Mouse (Mus musculus) brain, embryonic 18.5 days (tissue): ENCODE data around the gene Fat2.

ENCODE experiments used
- DNase-seq: peaks from one replicate; pipeline ENCODE4 v3.0.0-alpha.2; 2012; ENCODE audit warnings: low read depth, low spot score

Gene Fat2

DNA sequence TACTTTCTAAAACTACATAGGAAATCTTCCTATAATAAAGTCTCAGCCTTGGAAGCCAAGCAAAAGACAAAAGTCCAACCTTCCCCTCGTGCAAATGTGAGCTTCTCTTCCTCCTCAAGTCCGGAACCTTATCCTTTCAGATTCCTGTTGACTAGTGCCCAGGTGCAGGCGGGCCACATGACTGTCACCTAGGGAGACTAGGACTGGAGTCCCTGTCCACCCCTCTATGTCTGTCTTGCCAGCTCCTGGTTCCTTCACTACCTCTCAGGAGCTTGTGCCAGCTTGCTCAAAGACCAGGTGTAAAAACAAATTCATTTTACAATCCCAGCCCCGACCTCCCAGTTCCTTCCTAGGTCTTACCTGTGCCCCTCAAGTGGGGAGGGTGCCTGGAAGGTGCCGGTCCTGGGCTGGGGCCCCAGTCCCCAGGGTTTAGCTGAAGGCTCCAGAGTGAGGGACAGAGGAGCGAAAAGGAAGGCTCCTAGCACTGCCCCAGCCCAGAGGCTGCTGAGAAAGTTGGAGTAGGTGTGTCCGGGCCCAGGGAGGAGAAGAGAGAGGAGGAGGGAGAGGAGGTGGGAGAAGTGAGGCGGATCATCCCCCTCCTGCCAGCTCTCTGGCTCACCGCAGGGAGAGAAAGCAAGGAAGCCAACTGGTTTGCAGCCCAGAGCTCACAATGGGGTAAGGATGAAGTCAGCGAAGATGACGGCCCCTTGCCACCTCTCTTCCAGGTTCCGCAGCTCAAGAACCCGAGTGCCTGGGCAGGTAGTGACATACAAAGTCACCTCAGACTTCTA, at the start of gene Fat2:
Gene Fat2 (minus strand): TSS at position 464 of the 791 bp plus-strand sequence.
- no peak for DNase-seq

DNA sequence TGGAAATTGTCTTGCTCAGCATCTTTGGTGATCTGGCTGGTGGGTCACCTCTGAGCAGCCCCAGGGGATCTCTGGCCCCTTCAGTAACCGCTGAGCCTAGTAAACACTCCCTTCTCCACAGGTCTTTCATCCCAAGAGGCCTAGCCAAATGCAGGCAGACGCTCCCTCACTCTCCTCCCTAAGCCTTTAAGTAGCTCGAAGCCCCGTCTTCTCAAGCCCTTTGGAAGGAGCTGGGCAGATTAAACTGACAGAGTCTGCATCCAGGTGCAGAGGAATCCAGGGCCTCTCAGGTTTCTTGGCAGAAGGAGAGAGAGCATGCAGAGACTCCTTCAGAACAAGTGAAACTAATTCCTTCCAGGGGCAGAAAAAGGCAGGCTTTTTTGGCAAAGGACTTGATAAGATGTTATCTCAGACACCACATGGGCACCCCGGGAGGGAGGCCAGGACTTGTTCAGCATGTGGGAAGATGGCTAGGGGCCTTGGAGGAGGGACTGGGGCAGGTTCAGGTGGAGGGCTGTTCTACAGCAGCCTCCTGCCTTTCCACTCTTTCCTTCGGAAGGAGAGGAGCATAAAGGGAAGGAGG, 47.2 kb upstream of the Fat2 start:
- DNase-seq: no peak

DNA sequence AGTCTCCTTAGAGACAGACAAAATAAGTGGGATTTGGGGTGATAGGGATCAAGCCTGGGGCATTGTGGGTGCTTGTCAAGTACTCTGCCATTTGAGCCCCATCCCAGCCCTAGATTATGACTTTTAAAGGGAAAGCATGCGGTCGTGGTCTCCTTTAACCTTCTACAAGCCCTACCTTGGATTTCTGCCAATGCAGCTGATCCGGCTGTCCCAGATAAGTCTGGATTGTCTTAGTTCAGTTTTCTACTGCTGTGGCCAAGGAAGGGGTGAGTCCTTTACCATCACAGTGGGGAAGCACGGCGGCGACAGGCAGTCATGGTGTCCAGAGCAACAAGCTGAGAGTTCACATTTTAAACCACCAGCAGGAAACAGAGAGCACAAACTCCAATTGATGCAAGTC, 44.5 kb upstream of the Fat2 start:
- no peak for DNase-seq

DNA sequence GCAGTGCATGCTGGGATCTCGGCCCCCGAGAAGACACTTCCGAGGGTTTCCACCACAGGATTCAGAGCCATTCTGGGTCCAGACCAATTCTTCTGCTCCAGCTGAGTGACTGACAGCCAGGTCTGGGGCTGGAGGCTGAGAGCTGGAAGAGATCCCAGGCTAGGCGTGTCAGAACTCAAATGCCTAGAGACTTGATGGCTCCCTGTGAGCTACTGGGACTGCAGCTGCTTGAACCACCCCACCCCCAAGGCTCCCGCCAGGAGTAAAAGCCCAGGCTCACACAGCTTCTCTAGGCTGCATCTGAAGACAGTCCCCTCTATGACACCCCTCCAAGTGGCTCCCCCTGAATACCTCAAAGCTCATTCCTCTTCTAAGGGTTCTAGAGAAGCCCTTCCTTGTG, 42.0 kb upstream of the Fat2 start:
- DNase-seq: peak; percentile 52

DNA sequence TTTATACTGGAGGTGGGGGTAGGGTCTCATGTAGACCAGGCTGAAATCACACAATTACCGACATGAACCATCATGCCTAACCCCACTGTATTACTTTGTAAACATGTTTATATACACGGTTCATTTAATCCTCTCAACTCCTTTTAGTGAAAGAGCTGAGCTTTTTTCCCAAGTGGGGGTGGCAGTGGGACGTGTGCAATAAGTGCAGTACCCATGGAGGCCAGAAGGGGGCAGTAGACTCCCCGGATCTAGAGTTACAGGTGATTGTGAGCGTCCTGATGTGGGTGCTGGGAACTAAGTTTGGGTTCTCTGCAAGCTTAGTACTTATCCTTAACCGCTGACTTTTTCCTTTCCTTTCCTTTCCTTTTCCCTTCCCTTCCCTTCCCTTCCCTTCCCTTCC, 37.5 kb upstream of the Fat2 start:
- DNase-seq: no peak

DNA sequence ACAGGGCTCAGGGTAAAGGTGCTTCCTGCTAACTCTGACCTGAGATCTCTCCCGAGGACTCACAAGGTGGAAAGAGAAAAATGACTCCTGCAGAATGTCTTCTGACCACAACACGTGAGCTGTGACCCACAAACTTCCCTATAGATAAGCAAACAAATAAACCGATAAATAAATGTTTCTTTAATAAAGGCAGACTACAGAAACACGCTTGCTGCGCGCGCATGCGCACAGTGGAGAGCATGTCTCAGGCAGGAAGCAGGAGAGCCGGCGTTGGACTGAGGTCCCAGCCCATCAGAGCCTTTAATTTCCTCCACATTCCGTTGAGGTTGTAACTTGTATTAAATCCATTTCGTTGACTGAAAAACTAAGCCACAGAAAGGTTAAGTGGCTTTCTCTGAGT, 37.0 kb upstream of the Fat2 start:
- DNase-seq: no peak

DNA sequence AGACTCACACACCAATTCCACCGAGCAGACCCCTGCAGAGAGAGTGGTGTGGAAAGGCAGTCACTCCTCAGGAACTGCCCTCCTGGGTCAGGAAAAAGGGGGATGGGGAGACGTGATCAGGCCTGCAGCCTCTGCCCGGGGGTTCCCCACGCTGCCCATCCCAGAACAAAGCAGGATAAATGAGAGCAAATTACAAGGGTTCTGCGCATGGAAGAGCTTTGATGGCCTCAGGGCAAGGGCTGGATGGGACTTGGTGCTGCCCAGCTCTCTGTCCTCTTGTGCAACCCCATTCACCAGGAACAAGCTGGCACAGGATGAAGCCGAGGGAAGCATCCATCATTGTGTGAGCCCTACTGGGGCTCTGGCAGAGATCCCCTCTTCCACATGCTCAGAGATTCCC, 35.6 kb upstream of the Fat2 start:
- DNase-seq: no peak

DNA sequence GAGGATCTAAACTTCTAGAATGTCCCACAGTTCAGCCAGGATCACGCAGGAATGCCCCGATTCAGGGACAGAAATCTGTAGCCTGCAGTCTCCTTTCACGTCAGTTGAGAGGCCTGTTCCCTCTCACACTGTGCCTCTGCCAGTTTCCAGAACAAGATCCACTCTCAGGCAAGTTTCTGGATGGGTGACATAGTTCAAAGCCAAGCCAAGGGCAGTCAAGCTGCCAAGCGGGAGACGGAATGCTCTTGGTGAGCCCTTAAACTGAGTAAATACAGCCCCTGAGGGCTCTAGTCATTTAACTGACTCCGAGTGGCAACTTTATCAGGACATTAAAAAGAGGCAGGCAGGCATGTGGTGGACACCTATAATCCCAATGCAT, 32.7 kb upstream of the Fat2 start:
- no peak for DNase-seq

DNA sequence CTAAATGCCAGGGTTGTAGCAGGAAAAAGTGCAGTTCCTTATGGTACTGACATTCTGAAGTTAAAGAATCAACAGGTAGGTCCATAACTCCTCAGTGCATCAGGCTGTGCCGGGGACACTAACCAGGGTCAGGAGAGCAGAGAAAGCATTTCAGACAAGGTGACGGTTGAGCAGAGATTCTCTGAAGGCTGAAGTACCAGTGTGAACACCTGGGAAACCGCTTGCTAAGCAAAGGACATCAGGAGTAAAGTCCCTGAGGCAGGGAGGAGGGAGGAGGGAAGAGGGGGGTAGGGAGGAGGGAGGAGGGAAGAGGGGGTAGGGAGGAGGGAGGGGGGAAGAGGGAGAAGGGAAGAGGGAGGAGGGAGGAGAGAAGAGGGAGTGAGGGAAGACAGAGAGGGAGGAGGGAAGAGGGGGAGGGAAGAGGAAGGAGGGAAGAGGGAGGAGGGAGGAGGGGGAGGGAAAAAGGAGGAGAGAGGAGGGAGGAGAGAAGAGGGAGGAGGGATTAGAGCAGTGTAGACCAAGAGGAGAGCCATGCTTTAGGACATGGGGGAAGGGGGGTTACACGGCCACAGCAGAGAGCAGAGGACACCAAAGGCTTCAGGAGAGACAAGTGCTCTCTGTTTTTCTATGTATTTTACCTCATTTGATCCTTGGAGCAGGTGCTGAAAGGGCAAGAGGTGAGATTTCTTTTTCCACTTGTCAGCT, 32.2 kb upstream of the Fat2 start:
- DNase-seq: no peak

DNA sequence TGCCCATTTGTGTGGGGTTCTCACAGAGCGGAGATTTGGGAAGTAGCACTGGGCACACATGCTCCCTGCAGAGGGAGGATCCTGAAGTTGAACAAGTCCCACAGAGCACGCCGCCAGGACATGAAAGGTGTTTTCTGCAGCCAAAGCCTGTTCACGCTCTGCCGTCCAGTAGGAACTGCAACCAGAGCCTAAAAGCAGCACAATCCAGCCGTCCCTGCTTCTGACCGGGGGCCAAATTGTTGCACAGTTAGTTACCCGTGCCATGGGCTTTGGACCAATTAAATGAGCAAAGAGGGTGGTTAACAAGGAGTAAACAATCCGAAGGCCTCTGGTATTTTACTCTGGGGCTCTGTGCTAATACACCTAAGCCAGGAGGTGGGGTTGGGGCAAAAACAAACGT, 31.4 kb upstream of the Fat2 start:
- DNase-seq: no peak

DNA sequence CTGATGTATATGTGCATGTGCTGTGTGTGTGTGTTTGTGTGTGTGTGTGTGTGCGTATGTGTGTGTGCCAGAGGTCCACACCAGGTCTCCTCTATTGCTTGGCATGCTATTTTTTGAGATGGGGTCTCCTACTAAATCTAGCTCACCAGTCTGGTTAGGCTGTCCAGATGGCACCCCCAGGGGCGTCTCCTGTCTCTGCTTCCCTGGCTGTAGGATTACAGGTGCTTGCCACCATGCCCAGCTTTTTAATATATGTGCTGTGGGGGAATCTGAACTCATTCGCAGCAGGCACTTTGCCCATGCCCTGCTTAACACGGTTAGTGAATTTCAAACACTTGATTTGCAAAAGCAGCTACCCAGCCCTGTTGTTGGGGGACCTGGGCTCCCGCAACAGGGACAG, 29.5 kb upstream of the Fat2 start:
- no peak for DNase-seq

DNA sequence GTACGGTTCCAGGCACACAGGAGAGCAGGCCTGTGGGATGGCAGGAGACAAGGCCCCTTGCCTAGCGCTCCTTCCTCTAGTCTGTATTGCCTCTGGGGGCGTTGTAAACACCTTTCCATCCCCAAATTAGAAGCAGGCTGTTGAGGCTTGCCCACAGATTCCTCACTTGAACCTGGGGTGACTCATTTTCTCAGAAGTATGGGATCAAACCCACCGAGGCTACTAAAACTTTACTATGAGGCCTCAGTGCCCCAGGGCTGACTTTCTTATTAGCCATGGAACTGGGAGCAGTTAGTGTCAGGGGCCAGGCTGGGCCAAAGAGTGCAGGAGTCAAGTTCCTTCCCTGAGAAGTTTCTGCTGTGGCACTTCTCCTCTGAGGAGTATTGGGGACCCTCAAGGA, 28.9 kb upstream of the Fat2 start:
- DNase-seq: no peak

DNA sequence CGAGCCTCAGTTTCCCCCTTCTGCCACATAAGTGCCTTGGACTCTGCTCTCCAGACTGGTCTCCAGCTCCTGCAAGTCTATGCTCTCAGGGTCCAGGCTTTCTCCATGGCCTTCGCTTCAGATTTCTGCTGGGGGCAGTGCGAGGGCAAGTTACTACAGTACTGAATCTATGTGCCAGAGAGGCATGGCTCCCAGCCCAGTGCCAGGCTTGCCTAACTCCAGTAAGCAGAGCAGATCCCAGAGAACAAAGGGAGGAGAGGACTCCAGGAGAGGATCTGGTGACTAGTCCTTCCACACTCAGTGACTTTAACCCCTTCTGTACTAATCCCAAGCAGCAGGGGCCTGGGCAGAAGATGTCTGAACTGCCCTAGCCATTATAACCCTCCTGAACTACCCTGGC, 28.3 kb upstream of the Fat2 start:
- no peak for DNase-seq

DNA sequence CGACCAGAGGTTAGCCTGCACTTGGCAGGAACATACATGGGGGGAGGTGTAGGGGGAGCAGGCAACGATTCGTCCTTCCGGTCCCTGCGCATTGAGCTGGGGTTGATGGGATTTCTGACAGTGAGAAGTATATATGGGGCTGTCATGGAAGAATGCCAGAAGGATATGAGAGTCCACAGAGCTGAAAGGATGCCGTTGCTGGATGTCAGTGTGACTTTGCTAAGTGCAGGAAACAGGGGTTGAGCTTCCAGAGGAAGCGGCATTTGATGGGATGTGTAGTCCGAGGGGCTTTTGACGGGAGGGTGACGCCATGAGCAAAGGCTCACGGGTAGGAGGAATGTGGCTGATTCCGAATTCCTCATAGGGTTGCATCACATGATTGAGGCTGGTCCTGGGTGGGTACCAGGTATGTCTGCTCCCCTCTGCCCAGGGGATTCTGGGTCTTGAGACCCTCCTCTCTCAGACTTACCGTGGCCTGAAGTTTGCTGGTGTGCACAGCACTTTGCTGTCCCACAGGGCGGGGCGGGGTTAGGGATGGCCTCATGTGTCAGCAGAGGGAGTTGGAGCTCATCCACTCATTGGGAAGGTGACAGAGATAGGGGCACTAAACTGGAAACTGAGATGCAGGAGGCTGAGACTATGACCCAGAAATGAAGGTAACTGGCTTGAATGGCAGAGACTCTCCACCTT, 21.9 kb upstream of the Fat2 start:
- DNase-seq: no peak

DNA sequence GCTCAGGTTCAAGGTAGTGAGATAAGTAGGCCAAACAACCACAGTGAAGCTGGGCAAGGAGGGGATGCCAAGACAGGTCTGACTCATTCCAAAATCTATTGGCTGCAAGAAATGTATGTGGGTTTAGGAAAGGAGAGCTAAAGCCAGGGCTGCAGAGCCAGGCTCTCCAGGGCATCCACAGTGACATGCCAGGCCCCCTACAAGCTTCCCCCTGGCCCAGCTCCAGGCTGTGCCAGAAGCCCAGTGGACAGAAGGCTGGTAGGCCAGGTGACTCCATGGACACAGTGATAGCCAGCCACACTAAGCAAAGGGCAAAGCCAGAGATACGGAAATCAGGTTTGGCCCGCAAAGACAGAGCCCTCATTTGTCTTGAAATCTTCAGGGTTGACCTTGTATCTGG, 20.5 kb upstream of the Fat2 start:
- no peak for DNase-seq

DNA sequence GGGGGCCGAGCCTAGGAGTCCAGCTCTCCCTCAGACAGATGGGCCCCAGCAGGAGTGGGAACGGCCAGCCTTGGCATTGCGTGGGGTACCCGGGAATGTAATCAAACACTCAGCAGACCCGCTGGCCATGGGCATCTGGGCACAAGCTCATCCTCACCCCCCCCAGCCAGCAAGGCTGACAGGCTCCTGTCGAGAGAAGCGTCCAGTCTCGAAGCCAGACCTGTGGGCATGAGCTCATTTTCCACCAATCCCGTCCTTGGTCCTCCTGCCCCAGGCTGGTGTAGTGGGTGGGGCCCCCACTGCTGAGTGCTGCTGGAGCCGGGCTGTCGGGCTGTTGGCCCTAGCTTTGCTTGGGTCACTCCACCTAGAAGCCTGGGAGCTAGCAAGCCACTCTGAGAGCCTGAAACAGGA, 5.6 kb upstream of the Fat2 start:
- DNase-seq: no peak

DNA sequence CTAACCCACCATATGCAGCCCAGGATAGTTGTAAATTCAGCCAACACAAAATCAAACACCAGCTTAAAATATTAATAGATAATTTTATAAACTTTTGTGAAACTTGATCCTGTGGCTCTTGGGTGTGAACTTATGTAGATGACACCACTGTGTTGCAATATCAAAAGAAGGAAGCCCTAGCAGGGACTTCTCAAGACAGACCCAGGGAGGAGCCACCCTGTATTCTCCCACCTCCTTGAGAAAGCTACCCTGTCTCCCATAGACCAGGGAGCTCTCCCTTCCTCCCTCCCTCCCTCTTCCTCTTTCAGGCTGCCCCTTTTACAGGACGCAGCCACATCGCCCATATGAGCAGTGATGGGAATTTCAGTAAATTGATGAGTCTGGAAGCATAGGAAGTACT, 4.4 kb upstream of the Fat2 start:
- no peak for DNase-seq

DNA sequence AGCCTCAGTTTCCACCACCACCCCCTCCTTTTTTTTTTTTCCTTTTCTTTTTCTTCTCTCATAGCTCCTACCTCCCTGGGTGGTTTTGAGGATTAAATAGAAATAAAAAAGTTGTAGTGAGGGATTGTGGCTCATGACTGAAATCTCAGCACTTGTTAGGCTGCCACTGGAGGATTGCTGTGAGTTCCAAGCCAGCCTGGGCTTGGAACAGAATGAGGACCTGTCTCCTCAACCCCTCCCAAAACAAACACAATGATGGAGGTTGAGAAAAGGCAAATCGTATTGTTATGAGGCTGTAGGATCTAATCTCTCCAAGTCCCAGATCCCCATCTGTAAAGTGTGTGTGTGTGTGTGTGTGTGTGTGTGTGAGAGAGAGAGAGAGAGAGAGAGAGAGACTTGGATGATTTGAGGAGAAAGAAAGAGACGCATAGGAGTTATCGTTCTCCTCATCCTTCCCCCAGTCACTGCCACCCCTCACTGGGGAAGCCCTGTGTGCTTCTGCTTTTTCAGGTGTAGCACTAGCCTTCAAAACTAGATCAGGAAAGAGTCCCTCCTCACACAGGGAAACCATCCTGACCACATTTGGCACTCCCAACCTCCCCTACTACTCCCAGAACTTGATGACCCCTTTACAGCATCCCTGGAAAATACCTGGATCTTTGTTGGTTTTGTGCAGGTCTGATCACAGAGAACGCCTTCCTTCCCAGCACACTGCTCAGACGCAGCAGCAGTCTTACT, 837 bp upstream of the Fat2 start:
- no peak for DNase-seq

DNA sequence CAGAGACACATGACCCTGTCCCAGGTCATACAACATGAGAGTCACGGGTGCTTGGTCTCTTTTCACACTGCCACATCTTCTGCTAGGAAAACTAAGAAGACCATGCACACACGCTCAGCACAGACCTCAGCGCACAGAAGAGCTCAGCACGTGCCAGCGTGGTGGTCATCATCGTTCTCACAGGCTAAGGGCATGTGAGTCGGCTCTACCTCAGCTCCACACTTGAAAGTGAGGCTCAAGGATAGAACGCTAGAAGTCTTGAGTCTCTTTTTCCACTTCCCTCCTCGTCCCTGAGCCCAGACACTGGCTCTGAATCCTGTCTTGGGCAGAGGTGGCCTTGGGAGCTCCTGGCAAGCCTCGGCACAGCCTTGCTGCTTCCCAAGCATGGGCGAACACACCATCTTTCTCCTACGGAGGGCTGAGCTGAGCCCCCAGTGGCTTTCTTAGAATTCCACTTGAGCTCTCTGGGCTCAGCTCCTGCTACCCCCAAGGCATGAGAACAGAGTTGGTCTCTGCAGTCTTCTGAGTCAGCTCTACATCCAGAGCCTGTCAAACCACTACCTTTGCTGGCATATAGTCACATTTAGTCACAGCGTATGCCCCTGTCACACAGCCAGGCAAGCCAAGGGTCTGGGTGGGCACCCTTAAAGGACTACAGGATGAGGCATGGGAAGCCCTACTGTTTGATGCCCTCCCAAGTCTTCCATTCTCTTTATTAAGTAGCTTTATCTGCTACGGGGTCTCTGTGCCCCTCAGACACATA, 869 bp downstream of the Fat2 start:
- no peak for DNase-seq

DNA sequence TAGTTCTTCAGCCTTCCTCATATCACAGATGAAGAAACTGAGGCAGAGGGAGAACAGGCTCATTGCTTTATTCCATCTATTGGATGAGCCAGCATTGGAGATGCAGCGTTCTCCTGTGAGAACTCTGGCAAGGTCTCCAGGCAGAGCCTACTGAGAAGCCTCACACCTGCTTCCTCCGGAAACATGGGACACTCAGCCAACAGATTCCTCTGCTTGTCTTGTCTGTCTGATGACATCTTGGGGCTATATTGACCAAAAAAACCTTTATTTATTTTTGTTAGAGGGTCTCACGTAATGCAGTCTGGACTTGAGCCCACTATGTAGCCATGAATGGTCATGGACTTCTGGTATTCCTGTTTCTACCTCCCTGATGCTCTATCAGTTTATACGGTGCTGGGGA, 1.8 kb downstream of the Fat2 start:
- no peak for DNase-seq

DNA sequence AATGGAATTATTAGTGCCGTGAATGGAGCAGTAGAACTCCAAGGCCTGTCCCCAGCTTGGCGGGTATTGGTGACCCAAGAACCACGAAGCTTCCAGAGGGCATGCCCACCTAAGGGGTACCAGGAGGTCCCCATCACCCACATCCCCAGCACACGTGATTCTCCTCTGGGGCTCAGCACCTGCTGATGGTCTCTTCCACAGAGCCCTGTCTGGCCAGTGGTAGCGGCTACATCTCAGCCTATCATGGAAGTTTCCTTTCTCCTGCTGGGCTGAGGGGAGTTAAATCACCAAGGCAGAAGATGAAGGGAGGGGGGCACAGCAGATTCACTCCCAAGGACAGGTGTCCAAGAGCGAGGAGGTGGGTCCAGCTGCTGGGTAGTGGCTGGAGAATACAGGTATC, 2.3 kb downstream of the Fat2 start:
- DNase-seq: no peak
